Mouse (Mus musculus): ENCODE measurements around the gene Tuba8.

Tuba8 gene

DNA sequence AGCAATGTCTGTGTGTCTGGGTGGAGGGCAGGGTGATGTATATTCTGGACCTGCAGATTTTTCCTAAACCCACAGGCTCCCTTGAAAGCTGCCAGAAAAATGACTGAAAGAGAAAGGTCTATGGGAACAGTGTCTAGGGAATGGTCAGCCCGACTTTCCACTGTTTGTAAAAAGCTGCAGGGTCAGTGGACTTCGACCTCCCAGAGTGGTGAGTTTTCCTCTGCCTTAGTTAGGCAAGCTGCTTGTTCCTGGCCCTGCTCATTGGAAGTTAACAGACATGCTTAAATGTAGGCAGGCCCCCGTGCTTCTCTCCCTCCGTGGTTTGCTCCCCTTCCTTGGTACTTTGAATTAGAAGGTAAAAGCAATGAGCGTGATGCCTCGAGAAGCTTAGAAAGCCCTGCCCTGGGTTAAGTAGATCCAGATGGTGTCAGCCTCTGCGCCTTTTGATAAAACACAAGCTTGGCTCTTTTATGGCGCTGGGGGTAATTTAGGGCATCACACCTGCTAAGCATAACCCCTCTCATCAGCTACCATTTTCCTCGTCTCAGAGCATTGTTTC is 12.6 kb upstream of the Tuba8 start:
- DNase-seq: no peak

DNA sequence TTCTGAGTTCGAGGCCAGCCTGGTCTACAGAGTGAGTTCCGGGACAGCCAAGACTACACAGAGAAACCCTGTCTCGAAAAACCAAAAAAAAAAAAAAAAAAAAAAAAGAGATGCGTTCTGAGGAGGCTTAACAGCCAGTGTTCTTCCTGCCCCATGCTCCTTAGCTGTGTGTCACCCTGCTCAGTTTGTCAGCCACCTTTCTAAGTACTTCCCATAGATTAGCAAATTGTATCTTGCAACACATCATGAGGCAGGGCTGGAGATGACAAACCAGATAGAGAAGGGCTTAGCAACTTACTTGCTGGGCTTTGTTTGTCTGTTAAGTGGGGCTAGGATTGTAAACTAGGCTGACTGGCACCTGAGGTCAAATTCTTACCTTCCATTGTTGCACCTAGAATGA is 10.0 kb upstream of the Tuba8 start:
- no peak for DNase-seq

DNA sequence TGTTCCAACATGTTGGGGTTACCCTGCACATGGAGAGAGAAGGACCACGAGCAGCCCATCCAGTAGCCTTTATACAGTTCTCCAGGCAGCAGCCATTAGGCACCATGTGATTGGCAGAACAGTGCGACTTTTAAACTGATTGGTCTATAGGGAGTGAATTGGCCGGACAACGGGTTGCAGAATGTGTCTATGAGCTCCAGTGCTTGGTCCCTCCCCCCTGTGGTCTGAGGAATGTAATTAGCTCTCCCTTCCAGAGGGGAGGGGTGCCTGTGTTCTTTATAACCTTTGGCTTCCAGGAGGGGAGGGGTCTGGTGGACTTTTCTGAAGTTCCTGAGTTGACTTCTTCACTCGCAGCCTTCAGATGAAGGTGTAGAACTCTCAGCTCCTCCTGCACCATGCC is 8.5 kb upstream of the Tuba8 start:
- DNase-seq: no peak

DNA sequence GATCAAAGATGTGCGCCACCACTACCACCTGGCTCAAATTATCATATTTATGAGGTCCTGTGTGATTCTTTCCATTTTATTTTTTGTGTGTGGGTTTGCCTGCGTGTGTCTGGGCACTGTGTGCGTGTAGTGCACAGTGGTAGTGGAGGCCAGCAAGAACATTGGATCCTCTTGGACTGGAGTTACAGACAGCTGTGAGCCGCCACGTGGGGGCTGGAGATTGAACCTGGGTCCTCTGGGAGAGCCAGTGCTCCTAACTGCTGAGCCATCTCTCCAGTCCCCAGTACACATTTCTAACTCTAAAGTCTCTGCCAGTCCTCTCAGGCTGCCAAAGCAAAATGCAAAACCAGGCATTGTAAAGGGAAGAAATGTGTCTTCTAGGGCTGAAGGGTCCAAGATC is 4.0 kb upstream of the Tuba8 start:
- DNase-seq: no peak

DNA sequence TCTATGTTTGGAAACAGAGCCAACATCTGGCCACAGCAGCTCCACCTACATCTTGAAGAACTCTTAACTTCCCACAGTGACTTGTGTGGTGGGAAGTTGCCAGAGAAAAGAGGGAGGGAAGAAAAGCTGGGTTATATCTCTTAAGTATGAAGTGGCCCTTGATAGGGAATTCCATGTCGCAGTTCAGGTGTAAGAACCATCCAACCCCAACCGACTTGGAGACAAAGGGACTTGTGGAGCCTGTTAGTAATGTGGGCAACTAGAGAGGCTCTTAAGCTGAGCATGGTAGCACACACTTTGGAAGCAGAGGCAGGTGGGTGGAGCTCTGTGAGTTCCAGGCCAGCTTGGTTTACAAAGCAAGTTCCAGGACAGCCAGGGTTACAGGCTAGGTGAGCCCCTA is 912 bp upstream of the Tuba8 start:
- no peak for DNase-seq

DNA sequence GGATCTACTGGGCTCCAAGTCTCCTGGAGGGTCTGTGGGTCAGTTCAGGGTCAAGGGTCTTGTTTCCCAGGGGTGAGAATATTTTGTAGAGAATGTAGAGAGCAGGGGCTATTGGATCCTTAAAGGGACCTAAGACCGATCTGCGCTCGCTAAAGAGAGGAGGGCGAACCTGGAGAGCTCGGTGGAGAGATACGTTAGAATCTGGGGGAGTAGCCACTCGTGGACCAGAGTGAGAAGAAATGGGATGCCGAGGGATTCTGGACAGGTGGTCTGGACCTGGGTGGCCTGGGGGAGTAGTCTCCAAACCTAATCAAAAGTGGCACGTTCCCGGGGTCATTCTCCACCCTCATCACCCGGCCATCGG is 412 bp downstream of the Tuba8 start:
- DNase-seq: no peak

DNA sequence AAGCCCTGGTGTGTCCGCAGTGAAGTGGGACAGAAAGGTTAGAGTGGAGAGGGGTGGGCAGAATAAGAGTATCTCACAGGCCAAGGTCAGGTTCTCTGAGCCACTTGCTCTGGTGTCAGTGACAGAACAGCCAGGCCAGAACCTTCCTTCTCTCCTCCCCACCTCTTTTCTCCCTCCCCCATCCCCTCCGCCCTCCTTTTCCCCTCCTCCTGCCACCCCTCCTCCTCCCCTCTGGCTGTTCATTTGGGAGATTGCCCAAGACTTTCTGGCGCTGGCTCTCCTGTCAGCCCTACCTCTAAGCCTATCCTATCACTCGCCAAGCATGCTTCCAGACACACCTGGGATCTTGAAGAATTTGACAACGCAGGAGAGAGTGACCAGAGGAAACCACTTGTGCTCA is 1.2 kb downstream of the Tuba8 start:
- no peak for DNase-seq

DNA sequence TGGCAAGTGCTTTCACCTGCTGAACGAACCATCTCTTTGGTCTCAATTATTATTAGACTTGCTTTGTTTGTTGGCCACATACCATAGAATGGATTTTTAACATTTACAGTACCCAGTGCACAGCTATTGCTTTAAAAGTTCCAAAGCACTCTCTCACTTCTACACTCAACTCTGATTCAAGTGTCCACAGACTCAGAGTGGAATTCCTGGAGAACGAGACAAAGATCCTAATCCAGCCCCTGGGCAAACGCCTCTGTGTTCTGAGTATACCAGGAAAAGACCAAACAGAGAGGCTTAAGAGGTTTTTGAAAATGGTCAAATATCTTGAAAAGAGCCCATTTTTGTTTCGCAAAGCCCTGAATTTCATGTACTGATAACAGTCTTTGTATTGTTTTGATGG is 2.5 kb downstream of the Tuba8 start:
- DNase-seq: no peak

DNA sequence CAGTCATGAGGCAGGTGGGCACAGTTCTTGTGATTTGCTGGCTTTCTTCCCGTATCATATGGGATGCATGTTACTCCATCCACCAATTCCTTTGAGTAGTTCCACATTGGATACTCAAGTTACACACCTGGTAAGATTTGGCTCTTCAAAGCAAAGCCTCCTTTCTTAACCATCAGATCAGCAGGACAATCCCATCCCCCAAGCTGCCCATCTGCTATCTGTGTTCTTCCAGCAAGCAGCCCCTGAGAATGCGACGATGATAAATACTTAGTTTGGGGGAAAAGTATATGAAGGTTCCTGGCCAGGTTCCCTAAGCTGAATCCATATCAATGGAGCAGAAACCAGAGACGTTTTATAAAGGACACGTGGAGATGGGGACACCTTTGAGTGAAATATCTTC is 3.7 kb downstream of the Tuba8 start:
- DNase-seq: no peak

DNA sequence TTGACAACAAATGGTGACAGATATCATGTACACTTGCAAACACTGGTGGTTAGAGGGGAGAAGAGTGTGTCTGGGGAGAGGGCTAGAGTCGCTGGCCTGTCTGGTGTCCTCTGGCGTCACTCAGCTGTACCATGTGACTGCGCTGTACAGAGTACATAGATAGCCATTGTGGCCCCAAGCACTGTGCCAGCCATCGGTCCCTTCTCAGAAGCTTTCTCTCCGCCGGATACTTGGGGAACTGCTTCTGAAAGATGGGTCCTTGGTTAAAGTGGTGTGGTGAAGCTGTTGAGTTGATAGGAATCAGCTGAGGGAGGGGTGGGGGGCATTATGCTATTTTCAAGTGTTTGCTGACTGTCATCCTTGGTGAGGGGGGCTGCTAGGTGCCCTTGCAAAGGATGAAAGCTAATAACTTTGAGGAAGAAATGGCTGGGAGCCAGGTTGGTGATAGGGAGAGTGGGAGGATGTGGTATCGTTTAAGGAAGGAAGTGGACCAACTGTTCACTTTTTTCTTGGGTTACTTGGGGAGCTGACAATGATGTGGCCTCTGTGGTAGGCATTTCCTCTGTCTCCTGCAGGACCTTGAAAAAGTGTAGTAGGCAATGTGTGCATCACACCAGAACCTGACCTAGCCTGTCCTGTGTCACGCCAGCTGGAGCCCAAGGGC is 4.3 kb downstream of the Tuba8 start:
- no peak for DNase-seq

DNA sequence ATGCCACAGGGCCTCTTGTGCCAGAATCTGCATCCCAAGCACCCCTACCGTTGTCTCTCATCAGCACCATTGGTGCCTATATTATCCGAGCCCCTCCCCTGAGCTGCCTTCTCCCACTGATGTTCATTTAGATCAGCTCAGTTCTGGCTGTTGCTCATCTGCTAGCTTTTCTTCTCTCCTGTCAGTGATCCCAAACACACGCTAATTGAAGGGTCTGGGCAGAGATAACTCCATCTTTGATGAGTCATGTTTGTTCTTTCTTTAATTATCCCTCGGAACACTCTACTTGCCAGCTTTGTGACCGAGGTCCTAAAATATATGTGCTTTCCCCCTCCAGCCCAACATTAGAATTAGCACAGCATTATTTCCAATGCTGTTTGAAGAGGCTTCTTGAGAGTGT is 4.8 kb downstream of the Tuba8 start:
- no peak for DNase-seq

DNA sequence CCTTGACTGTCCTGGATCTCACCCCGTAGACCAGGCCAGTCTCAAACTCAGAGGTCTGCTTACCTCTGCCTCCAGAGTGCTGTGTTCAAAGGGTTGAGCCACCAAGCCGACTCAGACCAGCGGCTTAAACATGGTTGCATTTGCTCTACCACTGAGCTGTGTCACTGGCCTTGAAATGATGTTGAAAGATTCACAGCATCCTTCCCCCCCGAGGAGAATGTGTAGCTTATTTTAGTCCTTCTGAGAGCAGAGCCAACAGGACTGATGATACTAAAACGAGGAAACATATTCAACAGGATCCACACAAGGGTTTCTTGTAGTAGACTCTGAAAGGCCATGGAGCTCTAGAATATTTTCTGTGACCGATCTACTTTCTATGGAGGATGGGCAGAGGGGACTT is 5.4 kb downstream of the Tuba8 start:
- DNase-seq: no peak

DNA sequence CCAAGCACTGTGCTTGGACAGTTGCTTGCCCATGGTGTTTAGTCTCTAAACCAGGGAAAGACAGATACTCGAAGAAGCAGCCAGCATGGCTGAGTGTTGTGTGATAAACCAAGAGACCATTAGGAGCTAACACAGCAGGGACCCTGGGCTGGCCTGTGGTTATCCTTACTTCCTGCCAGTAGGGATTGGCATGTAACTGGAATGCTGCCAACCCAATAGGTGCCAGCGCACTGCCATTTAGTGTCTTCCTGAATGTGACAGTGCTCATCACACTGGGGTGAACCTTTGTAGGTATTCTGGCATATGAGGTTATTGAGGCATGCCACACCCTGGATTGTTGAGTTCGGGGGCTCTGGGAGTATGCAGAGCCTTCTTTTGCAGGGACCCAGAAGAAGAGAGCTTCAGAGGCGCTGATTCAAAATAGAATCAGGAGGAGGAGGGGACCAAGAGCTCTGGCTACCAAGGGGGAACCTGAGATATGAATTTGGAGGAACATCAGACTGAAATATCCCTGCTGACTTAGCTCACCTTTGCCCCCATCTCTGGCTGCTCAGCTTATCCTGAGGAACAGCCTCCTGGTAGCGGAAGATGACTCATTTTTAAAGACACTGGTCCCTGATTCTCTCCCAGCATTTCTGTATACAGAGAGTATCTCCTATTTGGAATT is 6.2 kb downstream of the Tuba8 start:
- DNase-seq: no peak

DNA sequence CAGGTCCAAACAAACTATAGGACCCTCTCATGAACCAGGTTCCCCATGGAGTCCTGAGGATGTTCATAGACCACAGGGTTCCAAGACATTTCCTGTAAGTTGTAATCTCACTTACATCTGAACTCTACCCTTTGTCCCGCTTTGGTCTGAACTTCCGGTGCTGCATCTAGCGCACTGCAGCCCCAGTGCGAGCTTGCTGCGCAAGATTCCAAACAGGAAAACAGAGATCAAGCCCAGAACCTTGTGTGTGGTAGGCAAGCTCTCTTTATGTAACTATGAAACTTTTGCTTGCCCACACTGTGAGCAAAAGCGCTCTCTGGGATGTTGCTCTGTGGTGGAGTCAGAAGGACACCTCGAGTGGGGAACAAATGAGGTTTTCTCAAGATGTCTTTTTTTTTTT is 7.5 kb downstream of the Tuba8 start:
- no peak for DNase-seq

DNA sequence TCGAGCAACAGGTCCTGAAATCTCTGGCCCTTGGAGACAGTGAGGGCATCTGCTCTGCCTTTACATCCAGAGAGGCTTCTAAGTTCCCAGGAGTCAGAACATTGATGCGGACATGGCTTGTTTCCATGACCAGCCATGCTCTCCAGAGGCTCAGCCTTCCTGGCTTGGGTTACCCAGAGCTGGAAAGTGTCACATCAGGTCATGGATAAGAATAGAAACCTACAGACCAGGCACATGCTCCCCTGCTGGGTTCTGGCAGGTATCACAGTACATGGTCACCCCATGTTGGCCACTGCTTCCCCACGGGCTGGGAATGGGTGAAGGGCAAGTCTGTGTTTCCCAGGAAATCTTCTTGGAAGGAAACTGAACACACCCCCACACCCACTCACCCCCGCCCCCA is 8.9 kb downstream of the Tuba8 start:
- DNase-seq: no peak

DNA sequence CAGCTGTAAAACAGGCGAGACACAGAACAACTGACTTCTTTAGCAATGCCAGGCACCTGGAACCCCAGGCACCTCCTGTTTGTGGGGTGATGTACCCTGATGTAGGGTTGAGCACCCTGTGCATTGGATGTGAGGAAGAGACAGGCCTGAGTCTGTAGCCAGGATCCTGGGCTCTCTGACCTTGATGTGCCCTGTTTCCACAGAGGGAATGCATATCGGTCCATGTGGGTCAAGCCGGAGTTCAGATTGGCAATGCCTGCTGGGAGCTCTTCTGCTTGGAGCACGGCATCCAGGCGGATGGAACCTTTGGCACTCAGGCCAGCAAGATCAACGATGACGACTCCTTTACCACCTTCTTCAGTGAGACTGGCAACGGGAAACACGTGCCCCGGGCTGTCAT is 9.7 kb downstream of the Tuba8 start:
- no peak for DNase-seq

DNA sequence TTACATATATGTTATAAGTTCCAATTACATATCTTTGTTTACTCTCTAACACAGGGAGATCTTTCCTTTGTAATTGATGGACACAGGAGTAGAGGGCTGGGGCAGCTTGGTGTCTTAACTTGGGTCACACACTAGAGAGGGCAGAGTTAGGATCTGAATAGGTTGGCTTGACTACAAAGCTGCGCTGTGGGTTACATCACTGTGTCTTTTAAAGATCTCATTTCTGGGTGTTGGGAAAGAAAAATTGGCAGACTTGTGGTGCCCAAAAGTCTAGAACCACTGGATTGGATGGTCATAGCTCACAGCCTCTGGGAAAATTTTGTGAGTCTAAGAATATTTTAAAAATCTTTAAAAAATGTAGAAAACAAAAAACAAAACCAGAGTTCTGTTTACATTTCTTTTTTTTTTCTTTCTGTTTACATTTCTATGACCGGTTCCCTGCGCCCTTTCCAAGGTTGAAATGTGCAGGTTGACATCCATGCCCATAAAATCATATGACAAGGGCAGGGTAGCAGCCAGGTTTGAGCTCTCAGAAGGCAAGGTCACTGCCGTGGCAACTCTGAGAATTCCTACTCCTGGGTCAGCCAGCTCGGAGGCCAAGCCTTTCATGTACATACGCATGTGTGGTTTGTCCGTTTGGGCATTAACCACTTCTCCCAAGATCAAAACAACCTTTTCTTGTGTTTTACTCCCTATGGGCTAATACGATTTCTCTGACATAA is 11.5 kb downstream of the Tuba8 start:
- DNase-seq: no peak

DNA sequence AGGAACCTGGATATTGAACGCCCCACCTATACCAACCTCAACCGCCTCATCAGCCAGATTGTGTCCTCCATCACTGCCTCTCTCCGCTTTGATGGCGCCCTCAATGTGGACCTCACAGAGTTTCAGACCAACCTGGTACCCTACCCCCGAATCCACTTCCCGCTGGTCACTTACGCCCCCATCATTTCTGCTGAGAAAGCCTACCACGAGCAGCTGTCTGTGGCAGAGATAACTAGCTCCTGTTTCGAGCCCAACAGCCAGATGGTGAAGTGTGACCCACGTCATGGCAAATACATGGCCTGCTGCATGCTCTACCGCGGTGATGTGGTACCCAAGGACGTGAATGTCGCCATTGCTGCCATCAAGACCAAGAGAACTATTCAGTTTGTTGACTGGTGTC is 12.5 kb downstream of the Tuba8 start:
- DNase-seq: no peak

DNA sequence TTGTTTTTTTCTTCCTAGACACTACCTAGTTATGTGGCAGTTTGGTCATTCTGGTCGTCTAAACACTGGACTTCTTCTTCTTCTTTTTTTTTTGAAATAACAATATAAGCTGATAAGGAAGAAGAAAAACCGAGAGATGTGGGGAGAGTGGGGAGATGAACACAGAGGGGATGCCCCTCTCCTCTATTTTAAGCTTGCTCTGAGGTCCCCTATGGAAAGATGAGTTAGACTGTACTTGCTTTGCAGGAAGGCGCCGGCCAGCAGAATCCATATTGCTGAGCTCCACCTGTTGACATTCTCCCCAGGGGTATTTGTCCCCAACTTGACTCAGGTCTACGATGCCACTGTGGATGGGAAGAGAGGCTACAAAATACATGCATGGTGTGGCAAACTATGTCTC is 13.6 kb downstream of the Tuba8 start:
- DNase-seq: no peak

DNA sequence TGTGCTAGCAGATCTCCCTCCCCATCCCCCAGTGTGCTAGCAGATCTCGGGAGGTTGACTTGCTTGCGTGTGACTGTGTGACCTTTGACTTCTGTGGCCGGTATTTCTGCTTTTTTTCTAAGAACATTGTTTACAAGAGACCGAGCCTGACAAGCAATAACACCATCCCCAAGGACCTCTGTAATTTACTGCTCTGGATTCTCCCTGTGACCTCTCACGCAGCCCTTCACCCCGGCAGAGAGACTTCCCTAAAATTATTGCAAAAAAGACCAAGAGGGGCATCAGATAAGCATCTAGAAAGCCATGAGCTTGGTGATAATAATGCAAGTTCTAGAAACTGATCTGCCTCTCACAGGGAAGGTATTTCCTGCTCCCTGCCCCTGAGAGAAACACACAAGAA is 14.5 kb downstream of the Tuba8 start:
- DNase-seq: no peak

DNA sequence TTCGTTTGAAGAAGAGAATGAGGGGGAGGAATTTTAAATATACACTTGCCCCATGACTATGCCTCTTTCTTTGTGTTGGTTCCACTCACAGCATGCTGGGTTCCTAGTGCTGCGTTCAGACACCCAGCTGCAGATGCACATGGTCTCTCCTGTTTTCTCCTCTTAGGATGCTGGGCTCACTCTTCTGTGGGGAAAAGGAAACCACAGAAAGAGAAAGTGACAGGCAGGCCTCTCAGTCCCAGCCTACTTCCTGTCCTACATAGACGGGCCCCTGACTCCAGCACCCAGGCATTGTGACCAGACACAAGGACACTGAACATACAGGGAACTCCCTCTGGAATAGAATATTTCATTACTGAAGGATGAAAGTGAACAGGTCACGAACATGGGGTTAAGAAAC is 15.5 kb downstream of the Tuba8 start:
- peak in 1 of 2 experiments; percentile 58 for DNase-seq

DNA sequence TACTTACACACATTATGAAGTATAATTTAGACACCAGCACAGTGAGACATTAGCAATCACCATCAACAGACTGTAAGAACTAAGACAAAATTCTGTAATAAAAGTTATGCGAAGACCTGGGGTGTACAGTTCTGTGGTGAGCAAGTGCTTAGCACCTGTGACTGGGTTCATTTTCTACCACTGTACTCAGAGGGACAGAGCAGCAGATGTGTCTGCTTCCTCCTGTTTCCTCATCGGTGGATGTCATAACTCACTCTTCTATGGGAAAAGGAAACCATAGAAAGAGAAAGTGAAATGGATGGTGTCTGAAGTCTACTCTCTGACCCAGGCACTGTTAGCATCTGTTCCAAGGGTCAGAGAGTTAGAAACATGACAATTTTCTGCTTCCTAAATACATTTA is 16.2 kb downstream of the Tuba8 start:
- no peak for DNase-seq

DNA sequence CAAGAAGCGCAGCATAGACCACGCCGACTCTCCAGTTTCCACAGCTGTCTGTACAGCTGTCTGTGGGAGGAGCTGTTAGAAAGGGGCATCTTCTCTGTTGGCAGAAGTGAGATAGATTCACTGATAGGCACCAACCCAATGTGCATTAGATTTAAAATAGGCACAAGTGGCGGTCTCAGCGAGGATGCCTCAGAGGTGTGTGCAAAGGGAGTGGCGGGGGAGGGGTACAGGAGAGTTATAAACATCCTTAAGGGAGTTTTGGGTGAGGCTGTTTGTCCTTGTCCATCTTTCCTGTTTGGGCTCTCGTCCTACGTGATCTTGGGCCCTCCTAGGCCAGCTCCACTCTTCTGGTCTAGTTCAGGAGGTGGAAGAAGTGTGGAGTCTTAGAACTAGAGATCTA is 17.9 kb downstream of the Tuba8 start:
- peak in 1 of 2 experiments; percentile 46 for DNase-seq

DNA sequence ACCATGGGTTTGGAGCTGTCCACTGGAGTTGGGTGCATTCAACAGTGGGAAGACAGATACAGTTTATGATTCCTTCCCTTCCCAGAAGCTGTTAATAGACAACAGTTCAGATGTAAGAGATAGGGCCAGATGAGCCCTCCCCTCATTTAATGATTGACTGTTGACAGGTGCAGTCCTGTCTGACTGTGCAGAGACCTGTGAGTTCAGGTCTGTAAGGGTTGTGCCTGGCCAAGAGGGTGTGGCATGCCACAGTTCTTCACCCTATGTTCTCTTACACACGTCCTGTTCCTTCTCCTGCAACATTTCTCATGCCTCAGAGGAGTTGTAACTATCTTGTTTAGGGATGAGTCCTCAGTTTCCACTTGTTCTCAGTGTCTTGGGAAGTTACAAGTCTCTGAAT is 22.2 kb downstream of the Tuba8 start:
- DNase-seq: no peak

Measured in thymus, adult 18-20 months (tissue).